Mouse (Mus musculus) midbrain, postnatal 0 days (tissue): ENCODE measurements around the gene Tubb4b. TPM values are rescaled to one million over a fixed set of nuclear protein-coding genes. Genes with fewer than 3 reads are reported as not detected.

Experiments
- ATAC-seq: fragments of 200-750 bp; cut with Nextera tagmentation; 2 replicates; pipeline ENCODE4 v1.8.0; 2017; ENCODE audit warnings: moderate number of reproducible peaks, mild to moderate bottlenecking, moderate TSS enrichment, moderate library complexity; ENCODE audit not compliant: low FRiP score
- DNase-seq: peaks from one replicate; pipeline ENCODE4 v3.0.0-alpha.2; 2015; ENCODE audit warnings: low spot score
- H3K27ac ChIP-seq: fragments of 300-500 bp; sonication (generic); 2 replicates; pipeline ENCODE4 v1.5.1; 2014; ENCODE audit warnings: low read depth, mild to moderate bottlenecking, low read length, mixed read lengths
- H3K27me3 ChIP-seq: fragments of 300-500 bp; sonication (generic); 2 replicates; pipeline ENCODE4 v1.6.1; 2014; ENCODE audit warnings: low read length, control low read depth, mixed read lengths; ENCODE audit not compliant: insufficient read depth
- H3K36me3 ChIP-seq: fragments of 300-500 bp; sonication (generic); 2 replicates; pipeline ENCODE4 v1.6.1; 2014; ENCODE audit warnings: low read length, control low read depth, mixed read lengths; ENCODE audit not compliant: insufficient read depth
- H3K4me1 ChIP-seq: fragments of 300-500 bp; sonication (generic); 2 replicates; pipeline ENCODE4 v1.6.1; 2014; ENCODE audit warnings: mild to moderate bottlenecking, control low read depth, antibody characterized with exemption, low read length, mixed read lengths; ENCODE audit not compliant: insufficient read depth
- H3K4me2 ChIP-seq: fragments of 300-500 bp; sonication (generic); 2 replicates; pipeline ENCODE4 v1.6.1; 2014; ENCODE audit warnings: low read depth, mild to moderate bottlenecking, low read length, mixed read lengths; ENCODE audit not compliant: poor library complexity, severe bottlenecking
- H3K4me3 ChIP-seq: fragments of 300-500 bp; sonication (generic); 2 replicates; pipeline ENCODE4 v1.5.1; 2014; ENCODE audit warnings: low read depth, mild to moderate bottlenecking, low read length, moderate library complexity
- H3K9ac ChIP-seq: fragments of 300-500 bp; sonication (generic); replicated peaks from 2 replicates; pipeline ENCODE4 v1.6.1; 2014; ENCODE audit warnings: mild to moderate bottlenecking, low read length, moderate library complexity, mixed read lengths; ENCODE audit not compliant: poor library complexity, severe bottlenecking
- H3K9me3 ChIP-seq: fragments of 300-500 bp; sonication (generic); 2 replicates; pipeline ENCODE4 v1.6.1; 2016; ENCODE audit warnings: low read length, control low read depth
- CTCF ChIP-seq: IDR thresholded peaks from 2 replicates; pipeline ENCODE4 v1.5.1; 2016; ENCODE audit warnings: antibody characterized with exemption, mild to moderate bottlenecking
- WGBS: fragments of 180-500 bp; shearing (Covaris S2); extraction: QIAGEN DNeasy Blood & Tissue Kit; methylation state at CpG from one replicate; pipeline ENCODE4 v1.1.7; 2014; 5-methylcytosine and 5-hydroxymethylcytosine counted together
- polyA plus RNA-seq: library from polyadenylated mRNA; unstranded; fragments of >200 nt; fragmentation: Nextera tagmentation; extraction: Ambion mirVana; gene quantifications from 2 replicates; pipeline ENCODE4 v1.2.1, GENCODE M21; 2015
- total RNA-seq: library from RNA; depleted of rRNA; stranded (reverse); fragments of >200 nt; gene quantifications from 2 replicates; pipeline ENCODE4 v1.2.3, GENCODE M21; 2014

Gene Tubb4b
- total and polyA plus RNA-seq, 2 experiments from 2014 or later, result 461 to 625 TPM

DNA sequence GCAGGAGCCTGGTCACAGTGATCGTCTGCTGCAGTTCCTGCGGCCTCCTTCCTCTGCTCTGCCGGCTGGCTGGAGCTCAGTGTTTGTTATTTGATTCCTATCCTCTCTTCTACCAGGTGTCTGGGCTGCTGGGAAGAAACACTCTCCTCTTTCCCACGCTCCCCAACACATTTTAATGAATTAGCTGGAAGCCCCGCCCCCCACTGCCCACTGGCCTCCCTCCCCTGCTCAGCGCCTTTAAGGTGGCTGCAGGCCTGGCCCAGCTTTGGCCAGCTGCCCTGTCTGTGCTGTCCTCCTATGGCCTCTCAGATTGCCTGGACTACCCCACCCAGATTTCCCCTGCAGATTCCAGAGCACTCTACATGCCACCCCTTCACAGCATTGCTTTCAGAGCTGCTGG, 46.8 kb downstream of the Tubb4b start:
- ATAC-seq (peak; percentile 17; the same call in 1 of the 2 replicates), DNase-seq (peak; percentile 78)
- Histone ChIP-seq H3K27me3 (no peaks in the 10 kb centered on the region), H3K4me1 (peaks cover 11% of the 10 kb centered on the region; the same call in 1 of the 2 replicates), H3K9ac (0 out of 2 replicates have a peak overlapping the region, but pooled peaks have one; percentile 9), H3K4me3 (no peak overlapping the region), H3K4me2 (peak overlapping the region; percentile 7; the same call in 1 of the 2 replicates), H3K9me3 (no peaks in the 10 kb centered on the region), H3K27ac (peak overlapping the region; percentile 68), H3K36me3 (no peaks in the 10 kb centered on the region)
- 15% methylated on average over 6 of the region's 6 CpGs for WGBS
- TF ChIP-seq CTCF, result no peak

GRCm38 (mm10) chr2:25177076-25177475, 47.4 kb downstream of the Tubb4b start:
- DNase-seq (no peak), ATAC-seq (no peak)
- Histone ChIP-seq H3K27me3 (no peaks in the 10 kb centered on the region), H3K4me2 (0 out of 2 replicates have a peak overlapping the region, but pooled peaks have one; percentile 12), H3K4me1 (peaks cover 8% of the 10 kb centered on the region; the same call in 1 of the 2 replicates), H3K36me3 (no peaks in the 10 kb centered on the region), H3K27ac (peak overlapping the region; percentile 68), H3K9me3 (no peaks in the 10 kb centered on the region), H3K9ac (0 out of 2 replicates have a peak overlapping the region, but pooled peaks have one; percentile 9), H3K4me3 (no peak overlapping the region)
- WGBS, result 40% methylated on average over 4 of the region's 4 CpGs
- no peak for TF ChIP-seq CTCF

DNA sequence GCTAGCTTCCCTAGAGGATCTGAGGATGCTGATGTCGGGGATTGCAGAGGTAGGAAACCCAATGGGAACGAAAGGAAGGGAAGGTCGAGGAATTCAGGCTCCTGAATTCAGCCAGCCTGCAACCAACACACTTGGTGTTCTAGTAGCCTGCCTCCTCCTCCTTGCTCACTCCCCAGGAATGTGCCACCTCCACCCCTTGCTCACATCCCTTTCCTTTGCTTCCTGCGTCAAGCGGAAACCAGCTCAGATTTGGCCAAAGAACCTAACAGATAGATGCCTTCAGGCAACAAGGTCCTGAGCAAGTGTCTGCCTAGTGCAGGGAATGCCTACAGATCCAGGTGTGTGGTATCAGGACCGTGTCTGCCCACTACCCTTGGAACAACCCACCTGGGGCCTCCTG, 47.9 kb downstream of the Tubb4b start:
- H3K36me3 ChIP-seq, result no peaks in the 10 kb centered on the region
- H3K4me2 ChIP-seq, result no peak overlapping the region
- ATAC-seq (no peak), DNase-seq (no peak)
- TF ChIP-seq CTCF, result no peak
- no peaks in the 10 kb centered on the region for H3K27me3 ChIP-seq
- H3K9me3 ChIP-seq, result no peaks in the 10 kb centered on the region
- no peak overlapping the region for H3K4me3 ChIP-seq
- H3K27ac ChIP-seq, result peak overlapping the region; percentile 68
- H3K4me1 ChIP-seq, result peaks cover 8% of the 10 kb centered on the region; the same call in 1 of the 2 replicates
- WGBS, result 71% methylated on average over 6 of the region's 6 CpGs
- H3K9ac ChIP-seq, result no peak overlapping the region

- no peak for TF ChIP-seq CTCF
- no peak overlapping the region for H3K9ac ChIP-seq
- no peak for ATAC-seq
- H3K27ac ChIP-seq, result 0 out of 2 replicates have a peak overlapping the region, but pooled peaks have one; percentile 68
- no peaks in the 10 kb centered on the region for H3K9me3 ChIP-seq
- H3K4me3 ChIP-seq, result no peak overlapping the region
- 83% methylated on average over 4 of the region's 4 CpGs for WGBS
- H3K36me3 ChIP-seq, result no peaks in the 10 kb centered on the region
- H3K4me2 ChIP-seq, result no peak overlapping the region
- no peaks in the 10 kb centered on the region for H3K27me3 ChIP-seq
- H3K4me1 ChIP-seq, result peaks cover 8% of the 10 kb centered on the region; the same call in 1 of the 2 replicates
- no peak for DNase-seq
These were observed 48.8 kb downstream of the Tubb4b start for GRCm38 (mm10) chr2:25175690-25176078.

DNA sequence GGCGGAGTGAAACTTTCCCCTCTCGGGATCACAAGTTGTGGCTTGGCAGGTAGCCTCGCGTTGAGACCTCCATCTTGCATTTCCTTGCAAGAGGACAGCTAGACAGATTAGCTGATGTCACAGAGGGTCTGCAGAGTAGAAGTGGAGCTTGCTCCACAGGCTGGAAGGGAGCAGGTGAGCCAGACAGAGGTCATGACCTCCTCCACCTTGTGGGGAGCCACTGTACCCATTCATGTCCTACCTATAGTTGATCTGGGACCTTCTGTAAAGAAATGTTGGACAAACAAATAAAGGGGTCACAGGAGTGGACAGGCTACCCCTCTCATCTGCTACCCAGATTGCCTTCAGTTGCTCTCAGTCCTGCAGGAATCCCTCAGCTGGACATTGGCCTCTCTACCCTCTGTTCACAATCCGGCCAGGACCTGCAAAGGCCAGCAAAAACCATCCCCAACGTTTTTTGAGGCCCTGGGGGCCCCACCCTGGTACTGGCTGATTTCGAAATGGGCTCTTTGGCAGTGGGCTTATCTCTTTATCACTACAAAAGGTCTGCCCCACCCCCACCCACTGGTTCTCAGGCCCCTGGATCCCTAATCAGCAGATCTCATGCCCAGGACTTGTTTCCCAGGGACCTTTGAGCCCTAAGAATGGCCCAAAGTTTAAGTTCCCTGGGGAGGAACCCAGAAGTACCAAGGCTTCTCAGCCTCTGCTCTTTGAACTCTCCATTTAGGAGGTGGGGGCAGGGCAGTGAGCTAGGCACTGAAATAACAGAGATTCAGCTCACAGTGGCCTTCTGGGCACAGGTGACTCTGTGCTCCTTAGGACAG, 49.4 kb downstream of the Tubb4b start:
- TF ChIP-seq CTCF, result no peak
- DNase-seq (no peak), ATAC-seq (no peak)
- no peaks in the 10 kb centered on the region for H3K9me3 ChIP-seq
- H3K9ac ChIP-seq, result no peak overlapping the region
- H3K27me3 ChIP-seq, result no peaks in the 10 kb centered on the region
- H3K27ac ChIP-seq, result no peak overlapping the region
- no peak overlapping the region for H3K4me3 ChIP-seq
- H3K4me2 ChIP-seq, result no peak overlapping the region
- no peaks in the 10 kb centered on the region for H3K36me3 ChIP-seq
- peaks cover 8% of the 10 kb centered on the region; the same call in 1 of the 2 replicates for H3K4me1 ChIP-seq
- 64% methylated on average over 7 of the region's 7 CpGs for WGBS

GRCm38 (mm10) chr2:25173821-25174220, 50.7 kb downstream of the Tubb4b start:
- no peaks in the 10 kb centered on the region for H3K27me3 ChIP-seq
- H3K4me2 ChIP-seq, result no peak overlapping the region
- H3K27ac ChIP-seq, result no peak overlapping the region
- peaks cover 12% of the 10 kb centered on the region; the same call in 1 of the 2 replicates for H3K4me1 ChIP-seq
- H3K4me3 ChIP-seq, result no peak overlapping the region
- H3K9me3 ChIP-seq, result no peaks in the 10 kb centered on the region
- ATAC-seq (no peak), DNase-seq (no peak)
- no peak for TF ChIP-seq CTCF
- no peak overlapping the region for H3K9ac ChIP-seq
- WGBS, result 92% methylated on average over 4 of the region's 4 CpGs
- no peaks in the 10 kb centered on the region for H3K36me3 ChIP-seq
